8 mouse cellular contexts compared by ENCODE assay signal in genomic region chr10:128337306-128338181, GRCm38 (mm10). TPM values are rescaled to one million over a fixed set of nuclear protein-coding genes. Genes with fewer than 3 reads are reported as not detected.
DNase-seq lines count a peak whose midpoint lies in the region; ATAC-seq lines count a peak whose summit lies in the region.

TSS of gene Cs (plus strand) at chr10:128337734.

- WGBS in lung, embryonic 16.5 days, result 1% methylated on average over 60 of the region's 61 CpGs

- H3K27ac ChIP-seq in lung, embryonic 16.5 days (ENCODE audit: low read length), result peak within 1 kb of the TSS; percentile 94

- ATAC-seq in hematopoietic stem cell, adult 5-6 weeks (replicated peaks in 1 of 2; ENCODE audit: insufficient read depth in 1 of 2, low FRiP score in 2 of 2, low TSS enrichment in 1 of 2, low read depth in 1 of 2, poor library complexity in 2 of 2, severe bottlenecking in 2 of 2), result peak; percentile 95 to 97
- ATAC-seq in lung, embryonic 16.5 days (ENCODE audit: low read depth), result peak; percentile 99

- peak within 1 kb of the TSS; percentile 82 for H3K9ac ChIP-seq in lung, embryonic 16.5 days (ENCODE audit: low read length)

- H3K9me3 ChIP-seq in lung, embryonic 16.5 days (ENCODE audit: control insufficient read depth, low read length), result no peaks in the 10 kb centered on the region

- peaks cover 9% of the 10 kb centered on the region for H3K4me1 ChIP-seq in lung, embryonic 16.5 days (replicated peaks; ENCODE audit: control insufficient read depth, insufficient read depth, low read length)

- peak within 1 kb of the TSS; percentile 74 for H3K4me3 ChIP-seq in lung, embryonic 16.5 days (ENCODE audit: low read length)

- peak within 1 kb of the TSS; percentile 79 for H3K4me2 ChIP-seq in lung, embryonic 16.5 days (ENCODE audit: low read depth, low read length)

- DNase-seq in MEL-GATA-1-ER (ENCODE audit: extremely low read depth, low read depth), result peak; percentile 98
- peak; percentile 95 for DNase-seq in cerebellum, adult 8-10 months
- peak; percentile 98 for DNase-seq in forelimb bud, embryonic 11.5 days (ENCODE audit: low read depth, low spot score)
- DNase-seq in layer of hippocampus, adult 9-10 months (ENCODE audit: low spot score), result peak; percentile 97
- DNase-seq in ovary, postnatal 10 days (ENCODE audit: low spot score), result peak; percentile 91
- DNase-seq in thymus, postnatal 10 days (ENCODE audit: low spot score in 2 of 2), result peak; percentile 96 to 98

- H3K27me3 ChIP-seq in lung, embryonic 16.5 days (ENCODE audit: control insufficient read depth, insufficient read depth, low read depth, low read length), result no peaks in the 10 kb centered on the region

- H3K36me3 ChIP-seq in lung, embryonic 16.5 days (ENCODE audit: control insufficient read depth, insufficient read depth, low read length), result no peaks in the 10 kb centered on the region

RNA-seq across cellular contexts. Expression of gene Cs, which starts in this region (rescaled TPM):
- total RNA-seq in hematopoietic stem cell, adult 5-6 weeks (2017), result 69.8 and 79.5 TPM in 2 replicates
- polyA plus RNA-seq in lung, embryonic 16.5 days (2015; fragmentation: Nextera tagmentation; extraction: Ambion mirVana), result 171 TPM in 2 replicates

Comparison
In these comparisons a context has a peak if more than half of its experiments do, and no peak if none do; other contexts are left out.
1. Peak in every context shown above with its lines: DNase-seq, ATAC-seq, H3K4me3 ChIP-seq and H3K27ac ChIP-seq.